Comparison of ENCODE assay signal across 24 mouse cellular contexts in genomic region chr7:130213156-130213555, GRCm38 (mm10).
DNase-seq lines count a peak whose midpoint lies in the region; ATAC-seq lines count a peak whose summit lies in the region.
"Had no signal": no experiment of that assay in that cellular context is flagged by ENCODE, and none has a peak within 500 bp of the region (broad histone marks: within the 10 kb centered on the region; RNA-seq: fewer than 3 reads in every experiment).

No protein-coding gene starts in this region.

- H3K27me3 ChIP-seq in forebrain, embryonic 12.5 days = peaks cover 5% of the 10 kb centered on the region; the same call in 1 of the 2 replicates
- H3K27me3 ChIP-seq in forebrain, embryonic 11.5 days (ENCODE audit: control insufficient read depth, insufficient read depth, low read length) = no peaks in the 10 kb centered on the region
- no peaks in the 10 kb centered on the region for H3K27me3 ChIP-seq in heart, embryonic 11.5 days (ENCODE audit: control insufficient read depth, insufficient read depth, low read length)
- H3K27me3 ChIP-seq: embryonic facial prominence, embryonic 15.5 days; forebrain, embryonic 13.5 days; heart, embryonic 12.5 days; hindbrain, embryonic 15.5 days had no signal

- no peak overlapping the region for H3K4me2 ChIP-seq in forebrain, embryonic 12.5 days
- H3K4me2 ChIP-seq in forebrain, embryonic 11.5 days (ENCODE audit: low read depth, low read length, severe bottlenecking) = no peak overlapping the region
- H3K4me2 ChIP-seq in heart, embryonic 11.5 days = no peak overlapping the region
- H3K4me2 ChIP-seq: embryonic facial prominence, embryonic 15.5 days; forebrain, embryonic 13.5 days; heart, embryonic 12.5 days; hindbrain, embryonic 15.5 days had no signal

- H3K9ac ChIP-seq in forebrain, embryonic 12.5 days = no peak overlapping the region
- H3K9ac ChIP-seq in forebrain, embryonic 11.5 days (ENCODE audit: low read length) = no peak overlapping the region
- no peak overlapping the region for H3K9ac ChIP-seq in heart, embryonic 11.5 days (ENCODE audit: low read depth, low read length)
- H3K9ac ChIP-seq: embryonic facial prominence, embryonic 15.5 days; forebrain, embryonic 13.5 days; forebrain, postnatal 0 days; heart, embryonic 12.5 days; hindbrain, embryonic 15.5 days had no signal

- ATAC-seq in forebrain, embryonic 12.5 days (ENCODE audit: low FRiP score) = no peak
- ATAC-seq in forebrain, embryonic 11.5 days (replicated peaks; ENCODE audit: low FRiP score) = no peak
- ATAC-seq in heart, embryonic 11.5 days (replicated peaks; ENCODE audit: insufficient number of reproducible peaks, low FRiP score, low TSS enrichment) = no peak
- ATAC-seq: CD4-positive, CD25-positive, alpha-beta regulatory T cell, adult 4 months; forebrain, embryonic 13.5 days; forebrain, postnatal 0 days had no signal

- H3K4me1 ChIP-seq in forebrain, embryonic 12.5 days = peaks cover 79% of the 10 kb centered on the region
- H3K4me1 ChIP-seq in forebrain, embryonic 11.5 days (replicated peaks; ENCODE audit: control insufficient read depth, insufficient read depth, low read length) = peaks cover 30% of the 10 kb centered on the region
- H3K4me1 ChIP-seq in heart, embryonic 11.5 days (ENCODE audit: control insufficient read depth, insufficient read depth, low read length) = no peaks in the 10 kb centered on the region

- H3K27ac ChIP-seq in forebrain, embryonic 12.5 days = 0 out of 2 replicates have a peak overlapping the region, but pooled peaks have one; percentile 2
- H3K27ac ChIP-seq in forebrain, embryonic 11.5 days (ENCODE audit: low read depth, low read length) = no peak overlapping the region
- H3K27ac ChIP-seq in heart, embryonic 11.5 days (ENCODE audit: low read depth, low read length) = no peak overlapping the region
- H3K27ac ChIP-seq: hindbrain, embryonic 15.5 days had no signal

- H3K4me3 ChIP-seq in forebrain, embryonic 12.5 days (replicated peaks) = no peak overlapping the region
- no peak overlapping the region for H3K4me3 ChIP-seq in forebrain, embryonic 11.5 days (ENCODE audit: low read depth, low read length)
- no peak overlapping the region for H3K4me3 ChIP-seq in heart, embryonic 11.5 days (ENCODE audit: low read depth, low read length)
- H3K4me3 ChIP-seq: embryonic facial prominence, embryonic 15.5 days; erythroblast, embryonic 14.5 days; forebrain, embryonic 13.5 days; heart, embryonic 12.5 days; hindbrain, embryonic 15.5 days had no signal

- 84% methylated on average over 5 of the region's 5 CpGs for WGBS in forebrain, embryonic 12.5 days
- WGBS in forebrain, embryonic 11.5 days = 88% methylated on average over 5 of the region's 5 CpGs
- WGBS in heart, embryonic 11.5 days (ENCODE audit: insufficient replicate concordance) = 90% methylated on average over 5 of the region's 5 CpGs

- no peak for DNase-seq in forebrain, embryonic 11.5 days (ENCODE audit: low spot score)
- DNase-seq in urinary bladder, adult 2 months (ENCODE audit: low spot score) = peak; percentile 36
- no peak for DNase-seq in urinary bladder, postnatal 10 days (ENCODE audit: low spot score)
- peak; percentile 7 for DNase-seq in skeletal muscle tissue, adult 2 months (ENCODE audit: low read depth, low spot score)
- peak; percentile 43 to 61 for DNase-seq in urinary bladder, postnatal 36 days (ENCODE audit: low spot score in 2 of 2)
- DNase-seq in embryo, embryonic 11 days = no peak
- DNase-seq: adrenal gland, postnatal 10 days; B cell, adult 2 months; cerebellum, adult 11-12 months; cerebellum, adult 9-11 months; cerebellum, postnatal 36 days; forebrain, postnatal 0 days; gastrocnemius, postnatal 25 days; heart, adult 18-20 months; heart, postnatal 36 days had no signal

- no peaks in the 10 kb centered on the region for H3K9me3 ChIP-seq in forebrain, embryonic 12.5 days
- no peaks in the 10 kb centered on the region for H3K9me3 ChIP-seq in forebrain, embryonic 11.5 days (ENCODE audit: control insufficient read depth, low read length)
- no peaks in the 10 kb centered on the region for H3K9me3 ChIP-seq in heart, embryonic 11.5 days (replicated peaks; ENCODE audit: control insufficient read depth, low read length)
- H3K9me3 ChIP-seq: embryonic facial prominence, embryonic 15.5 days; forebrain, embryonic 13.5 days; heart, embryonic 12.5 days; hindbrain, embryonic 15.5 days had no signal

- peaks cover 10% of the 10 kb centered on the region; the same call in 1 of the 2 replicates for H3K36me3 ChIP-seq in forebrain, embryonic 12.5 days (replicated peaks)
- no peaks in the 10 kb centered on the region; the same call in 1 of the 2 replicates for H3K36me3 ChIP-seq in forebrain, embryonic 11.5 days (ENCODE audit: control insufficient read depth, insufficient read depth, low read length)
- no peaks in the 10 kb centered on the region for H3K36me3 ChIP-seq in heart, embryonic 11.5 days (ENCODE audit: control insufficient read depth, insufficient read depth, low read length)
- H3K36me3 ChIP-seq: G1E; heart, embryonic 12.5 days; hindbrain, embryonic 15.5 days had no signal

Comparison
In these comparisons a context has a peak if more than half of its experiments do, and no peak if none do; other contexts are left out.
1. DNase-seq: peak in urinary bladder, adult 2 months (single experiment), skeletal muscle tissue, adult 2 months (single experiment) and urinary bladder, postnatal 36 days (2 of 2); none in forebrain, embryonic 11.5 days (single experiment), urinary bladder, postnatal 10 days (single experiment) and embryo, embryonic 11 days (single experiment).